Mouse (Mus musculus): ENCODE results near the gene C1ql2.

Gene C1ql2

DNA sequence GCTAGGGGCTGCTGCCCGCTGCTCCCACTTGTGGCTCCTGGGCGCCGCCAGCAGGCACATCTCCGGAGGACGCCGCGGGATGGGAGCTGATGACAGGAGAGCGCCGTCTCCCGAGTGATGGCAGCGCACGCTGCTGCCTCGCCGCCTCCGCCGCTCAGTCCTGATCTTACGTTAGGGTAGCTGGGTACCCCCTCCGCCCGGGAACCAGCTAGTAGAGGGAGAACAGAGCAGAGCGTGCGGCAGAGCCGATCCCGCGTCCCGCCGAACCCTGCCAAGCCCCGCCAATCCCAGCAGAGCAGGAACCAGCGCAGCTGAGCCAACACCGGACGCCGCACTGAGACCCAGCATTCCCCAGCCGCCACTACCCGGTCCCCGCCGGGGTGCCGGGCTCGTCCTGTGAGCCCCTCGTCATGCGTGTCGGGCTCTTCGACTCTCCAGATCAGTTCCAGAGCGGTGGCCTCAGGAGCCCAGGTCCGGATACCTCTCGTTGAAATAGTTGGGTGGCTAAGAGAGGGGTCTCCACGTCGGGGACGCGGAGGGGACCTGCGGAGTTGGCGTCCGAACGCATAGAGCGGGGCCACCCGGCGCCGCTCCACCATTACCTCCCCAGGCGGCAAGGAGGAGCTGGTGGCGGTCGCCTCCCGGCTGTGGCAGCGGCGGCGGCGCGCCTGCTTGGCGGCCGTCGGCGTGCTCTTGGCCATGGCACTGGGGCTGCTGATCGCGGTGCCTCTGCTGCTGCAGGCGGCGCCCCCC is at the start of gene C1ql2:
TSS of gene C1ql2 (plus strand) at position 164 of the 753 bp plus-strand sequence.
- no peak for DNase-seq (ENCODE audit: low read depth, low spot score)

DNA sequence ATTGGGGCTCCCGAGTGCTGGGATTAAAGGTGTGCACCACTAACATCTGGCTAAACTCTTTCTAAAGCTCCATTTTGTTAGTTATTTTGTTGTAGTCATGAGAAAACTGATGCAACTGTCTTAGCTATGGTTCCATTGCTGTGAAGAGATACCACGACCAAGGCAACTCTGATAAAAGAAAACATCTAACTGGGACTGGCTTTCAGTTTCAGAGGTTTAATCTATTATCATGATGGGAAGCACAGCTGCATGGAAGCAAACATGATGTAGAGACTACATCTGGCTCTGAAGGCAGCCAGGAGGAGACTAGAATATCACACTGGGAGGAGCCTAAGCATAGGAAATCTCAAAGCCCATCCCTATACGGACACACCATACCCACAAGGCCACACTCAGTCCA is 48.7 kb upstream of the C1ql2 start:
- DNase-seq (ENCODE audit: low read depth, low spot score) = no peak

DNA sequence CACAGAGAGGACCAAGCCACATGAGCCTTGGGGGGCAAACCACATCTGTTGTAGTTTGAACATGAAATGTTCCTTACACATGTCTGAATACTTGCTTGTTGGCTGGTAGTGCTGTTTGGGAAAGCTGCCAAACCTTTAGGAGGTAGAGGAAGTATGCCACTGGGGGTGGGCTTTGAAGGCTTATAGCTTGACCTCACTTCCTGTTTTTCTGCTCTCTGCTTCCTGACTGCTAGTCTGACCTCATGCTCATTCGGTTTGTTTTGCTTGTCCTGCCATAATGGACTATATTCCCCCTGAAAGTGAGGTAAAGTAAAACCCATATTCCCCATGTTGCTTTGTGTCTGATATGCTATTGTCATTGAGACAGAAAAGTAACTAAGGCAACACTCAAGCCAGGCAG is 46.6 kb upstream of the C1ql2 start:
- no peak for DNase-seq (ENCODE audit: low read depth, low spot score)

DNA sequence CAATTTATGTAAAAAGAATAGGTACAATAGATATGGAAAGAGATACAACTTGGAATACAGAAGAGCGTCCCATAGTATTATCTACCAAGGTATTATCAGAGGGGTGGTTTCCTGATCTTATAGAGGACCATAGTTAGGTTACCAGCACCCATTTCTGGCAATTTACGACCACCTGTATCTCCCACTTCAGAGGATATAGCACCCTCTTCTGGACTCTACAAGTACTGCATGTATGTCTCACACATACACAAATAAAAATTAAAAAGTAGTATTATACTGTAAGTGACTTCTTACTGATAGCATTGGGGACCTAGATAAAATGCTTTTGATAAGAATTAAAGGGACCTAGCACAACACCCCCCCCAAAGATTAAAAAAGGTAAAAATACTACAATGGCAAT is 43.4 kb upstream of the C1ql2 start:
- DNase-seq (ENCODE audit: low read depth, low spot score) = no peak

DNA sequence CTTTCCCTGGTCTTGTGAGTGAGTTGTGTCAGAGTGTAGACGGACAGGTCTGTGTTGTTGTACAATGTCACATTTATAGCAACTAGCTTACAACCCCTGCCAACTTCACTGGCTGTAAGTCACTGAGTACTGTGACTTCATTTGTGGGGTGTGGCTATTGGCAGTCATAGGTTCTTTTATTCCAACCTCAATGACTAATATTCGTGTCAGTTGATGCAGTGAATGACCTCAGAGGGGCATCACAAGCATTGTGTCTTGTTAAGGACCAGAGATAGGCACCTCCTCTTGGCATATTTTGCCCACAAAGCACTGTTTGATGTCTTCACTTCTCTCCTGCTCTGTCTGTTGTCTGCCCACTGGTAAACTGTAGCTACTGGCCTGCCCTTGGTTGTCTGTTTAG is 34.6 kb upstream of the C1ql2 start:
- DNase-seq (ENCODE audit: low read depth, low spot score) = no peak

DNA sequence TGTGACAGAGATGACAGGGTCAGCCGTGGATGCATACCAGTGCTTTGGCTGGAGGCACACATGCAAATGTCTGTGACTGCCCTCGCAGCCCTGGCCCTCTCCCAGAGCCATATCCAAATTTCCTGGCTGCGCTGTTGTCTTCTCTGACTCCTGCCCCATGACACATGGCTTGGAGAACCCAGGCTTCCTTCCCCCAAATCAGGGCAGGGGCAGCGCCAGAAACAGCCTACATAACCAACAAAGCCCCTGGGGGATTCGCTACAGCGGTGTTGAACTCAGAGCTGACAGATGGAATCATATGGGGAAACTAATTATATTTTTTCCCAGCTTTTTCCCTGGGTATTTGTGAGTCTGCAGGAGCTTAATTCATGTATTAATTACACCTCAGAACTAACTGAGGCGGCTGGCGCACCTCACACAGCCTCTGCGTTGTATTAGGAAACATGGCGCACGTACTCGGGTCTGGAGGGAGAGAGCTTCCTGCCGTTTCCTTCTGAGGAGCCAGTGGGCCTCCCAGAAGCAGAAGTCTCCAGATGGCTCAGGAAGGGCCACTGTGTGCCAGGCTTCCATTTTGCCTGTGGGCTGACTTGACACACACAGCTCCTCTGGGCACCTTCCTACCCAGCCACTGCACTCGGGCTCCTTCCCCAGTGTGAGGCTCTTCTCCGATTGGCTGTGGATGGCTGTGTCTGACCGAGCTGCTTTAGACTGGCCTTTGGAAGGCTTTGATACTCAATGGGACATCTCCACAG is 18.9 kb upstream of the C1ql2 start:
- DNase-seq (ENCODE audit: low read depth, low spot score) = no peak

DNA sequence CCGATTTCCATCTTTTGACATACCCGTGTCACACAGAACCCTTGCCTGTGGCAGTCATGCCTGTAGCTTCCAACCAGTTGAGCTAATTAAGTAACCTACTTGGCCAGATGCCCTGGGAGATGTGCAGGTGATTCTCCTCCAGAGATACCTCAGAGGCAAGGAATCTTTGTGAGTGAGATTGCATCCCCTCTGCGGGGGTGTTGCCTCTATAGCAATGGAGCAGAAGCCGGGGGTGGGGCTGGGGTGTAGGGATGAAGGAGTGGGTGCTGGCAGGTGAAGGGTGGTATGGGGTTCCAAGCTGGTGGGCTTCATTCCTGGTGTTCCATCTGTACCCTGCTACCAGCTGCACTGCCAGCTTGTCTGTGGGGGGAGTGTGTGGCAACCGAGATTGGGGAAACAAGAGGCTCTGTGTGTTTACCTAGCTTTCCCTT is 17.2 kb upstream of the C1ql2 start:
- no peak for DNase-seq (ENCODE audit: low read depth, low spot score)

DNA sequence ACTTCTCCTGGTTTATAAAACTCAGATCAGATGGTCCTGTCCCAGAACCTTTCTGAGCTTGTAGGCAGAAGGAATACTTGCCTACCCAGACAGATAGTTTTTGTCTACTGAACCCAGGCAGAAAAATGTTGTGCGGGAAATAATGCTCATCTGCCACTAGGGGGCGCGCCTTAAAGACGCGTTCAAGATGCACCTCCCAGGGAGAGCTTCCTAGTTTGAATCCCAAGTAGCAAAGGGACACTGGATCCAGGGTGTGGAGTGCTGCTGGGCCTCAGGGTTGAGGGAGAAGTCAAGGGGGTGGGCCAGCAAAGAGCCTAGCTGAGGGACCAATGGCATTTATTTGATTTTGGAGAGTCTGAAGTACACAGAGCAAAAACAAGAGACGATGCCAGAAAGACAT is 12.7 kb upstream of the C1ql2 start:
- peak; percentile 21 for DNase-seq (ENCODE audit: low read depth, low spot score)

DNA sequence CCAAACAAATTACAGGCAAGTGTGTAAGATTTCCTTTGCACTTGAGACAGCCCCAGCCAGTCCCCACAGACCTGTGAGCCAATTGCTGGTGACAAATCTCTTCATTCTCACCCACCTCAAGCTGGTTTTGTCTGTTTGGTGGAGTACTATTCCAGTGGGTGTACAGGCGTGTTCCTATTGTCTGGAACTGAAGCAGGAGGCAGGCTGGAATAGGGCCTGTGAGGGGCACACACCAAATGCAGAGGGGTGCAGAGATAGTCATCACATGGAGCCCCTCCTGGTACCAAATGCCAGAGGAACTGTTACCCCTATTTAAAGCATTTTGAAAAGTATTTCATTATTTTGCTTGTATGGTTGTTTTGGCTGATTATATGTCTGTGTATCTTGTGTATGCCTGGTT is 12.2 kb upstream of the C1ql2 start:
- no peak for DNase-seq (ENCODE audit: low read depth, low spot score)

DNA sequence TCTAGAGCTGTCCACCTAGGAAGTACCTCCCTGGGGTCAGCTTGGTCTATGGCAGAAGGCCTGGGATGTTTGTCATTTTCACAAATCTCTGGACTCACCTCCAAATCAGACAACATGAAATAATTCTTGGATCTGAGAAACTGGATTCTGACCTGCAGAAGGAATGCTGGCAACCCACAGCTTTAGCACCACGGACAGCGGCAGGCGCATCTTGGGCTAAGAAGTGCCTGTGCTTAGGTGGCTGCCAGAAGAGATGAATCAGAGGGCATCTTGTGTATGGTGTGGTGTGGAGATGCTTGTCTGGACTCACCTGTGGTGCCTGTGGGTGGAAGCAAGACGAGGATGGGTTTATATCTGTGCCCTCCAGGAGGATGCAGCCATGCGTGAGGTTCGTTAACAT is 8.5 kb upstream of the C1ql2 start:
- no peak for DNase-seq (ENCODE audit: low read depth, low spot score)

DNA sequence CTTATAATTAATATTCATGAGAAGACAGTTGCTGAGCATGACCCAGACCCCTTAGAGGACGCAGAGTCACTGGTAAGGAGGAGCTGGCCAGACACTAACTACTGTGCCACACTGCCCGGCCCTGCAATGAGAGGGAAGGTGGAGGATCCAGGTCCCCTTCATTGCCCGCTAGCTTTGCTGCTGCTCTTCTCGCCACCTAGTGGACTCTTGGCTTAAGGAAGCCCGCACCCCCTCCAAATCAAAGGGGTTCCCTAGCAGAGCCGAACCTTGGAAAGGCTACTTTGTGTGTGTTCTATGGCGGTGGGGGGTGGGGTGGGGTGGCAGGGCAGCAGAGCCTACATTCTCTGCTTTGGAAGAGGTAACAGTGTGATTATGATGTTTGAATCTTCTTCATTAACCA is 2.4 kb upstream of the C1ql2 start:
- no peak for DNase-seq (ENCODE audit: low read depth, low spot score)

DNA sequence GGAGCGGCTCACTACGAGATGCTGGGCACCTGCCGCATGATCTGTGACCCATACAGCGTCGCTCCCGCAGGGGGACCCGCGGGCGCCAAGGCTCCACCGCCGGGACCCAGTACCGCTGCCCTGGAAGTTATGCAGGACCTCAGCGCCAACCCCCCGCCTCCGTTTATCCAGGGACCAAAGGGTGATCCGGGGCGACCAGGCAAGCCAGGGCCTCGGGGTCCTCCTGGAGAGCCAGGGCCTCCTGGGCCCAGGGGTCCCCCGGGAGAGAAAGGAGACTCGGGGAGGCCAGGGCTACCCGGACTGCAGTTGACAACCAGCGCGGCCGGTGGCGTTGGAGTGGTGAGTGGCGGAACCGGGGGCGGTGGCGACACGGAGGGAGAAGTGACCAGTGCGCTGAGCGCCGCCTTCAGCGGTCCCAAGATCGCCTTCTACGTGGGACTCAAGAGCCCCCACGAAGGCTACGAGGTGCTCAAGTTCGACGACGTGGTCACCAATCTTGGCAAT is 842 bp downstream of the C1ql2 start:
- DNase-seq (ENCODE audit: low read depth, low spot score) = no peak

DNA sequence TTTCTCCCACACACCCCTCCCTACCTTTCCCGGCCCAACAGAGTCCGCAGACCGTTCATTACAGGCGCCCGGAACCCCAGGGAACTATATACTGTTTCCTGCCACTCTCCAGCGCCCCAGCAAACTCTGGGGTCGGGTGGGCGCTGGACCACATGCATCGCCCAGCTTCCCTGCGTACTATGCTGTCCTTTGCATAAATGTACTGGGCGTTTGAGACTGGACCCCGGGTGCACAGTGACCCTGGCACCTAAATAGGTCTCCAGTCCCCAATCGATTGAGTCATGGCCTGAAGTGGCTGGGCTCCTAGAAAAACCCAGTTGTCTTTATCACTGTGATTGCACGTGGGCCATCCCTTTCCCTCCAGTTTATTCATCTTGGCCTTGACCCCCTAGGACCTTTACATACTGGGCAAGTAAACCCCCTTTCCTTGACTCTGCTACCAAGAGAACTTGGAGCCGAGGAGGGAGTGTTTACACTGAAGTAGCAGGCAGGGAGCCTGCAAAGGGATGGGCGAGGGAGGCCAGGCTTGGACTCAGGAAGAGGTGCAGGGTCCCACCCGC is 1.5 kb downstream of the C1ql2 start:
- no peak for DNase-seq (ENCODE audit: low read depth, low spot score)

DNA sequence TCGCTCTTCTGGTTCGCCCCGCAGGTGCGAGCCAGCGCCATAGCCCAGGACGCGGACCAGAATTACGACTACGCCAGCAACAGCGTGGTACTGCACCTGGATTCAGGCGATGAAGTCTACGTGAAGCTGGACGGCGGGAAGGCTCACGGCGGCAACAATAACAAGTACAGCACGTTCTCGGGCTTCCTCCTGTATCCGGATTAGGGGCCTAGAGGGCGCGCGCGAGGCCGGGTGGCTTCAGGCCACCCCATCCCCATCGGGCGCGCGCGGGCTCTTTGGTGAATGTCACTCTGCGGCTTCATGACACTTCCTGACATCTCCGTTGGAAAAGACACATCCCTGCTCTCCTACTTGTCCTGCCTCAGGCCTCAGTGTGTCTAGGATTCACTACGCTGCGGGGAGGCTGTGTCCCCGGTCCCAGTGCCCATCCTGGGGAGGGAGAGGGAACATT is 2.0 kb downstream of the C1ql2 start:
- DNase-seq (ENCODE audit: low read depth, low spot score) = no peak

DNA sequence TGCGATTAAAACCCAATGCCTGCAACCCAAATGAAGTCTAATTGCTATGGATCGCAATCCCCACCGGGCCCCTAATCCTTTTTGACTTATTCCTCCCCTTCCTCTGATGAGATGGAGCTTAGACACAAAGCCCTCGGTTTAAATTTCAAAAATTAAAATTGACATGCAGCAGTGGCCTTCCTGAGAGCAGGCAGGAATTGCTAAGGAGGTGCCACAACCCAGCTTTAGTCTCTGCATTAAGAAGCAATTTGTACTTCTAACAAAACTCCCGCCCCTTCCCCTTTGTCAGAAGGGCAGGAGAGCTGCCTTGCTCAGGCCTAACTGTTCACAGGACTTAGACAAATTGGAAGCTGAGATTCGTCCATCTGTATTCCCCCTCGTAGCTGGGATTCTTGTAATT is 4.6 kb downstream of the C1ql2 start:
- DNase-seq (ENCODE audit: low read depth, low spot score) = no peak

DNA sequence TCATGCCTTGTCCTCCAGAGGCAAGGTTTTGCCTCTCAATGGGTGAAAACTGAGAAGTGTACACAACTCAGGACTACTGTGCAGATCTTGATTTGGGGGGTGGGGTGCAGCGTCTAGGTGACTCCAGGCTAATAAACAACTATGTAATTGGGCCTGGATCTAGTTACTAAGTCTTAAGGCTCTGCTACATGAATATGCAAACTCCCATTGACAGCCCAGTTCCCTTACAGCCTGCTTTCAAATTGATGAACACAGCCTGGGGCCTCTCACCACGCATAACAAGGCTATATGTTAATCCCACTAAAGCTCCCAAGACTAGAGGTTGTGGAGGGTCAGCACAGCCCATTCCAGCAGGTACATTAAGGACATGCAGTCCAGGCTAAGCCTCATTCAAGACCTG is 14.0 kb downstream of the C1ql2 start:
- DNase-seq (ENCODE audit: low read depth, low spot score) = no peak

DNA sequence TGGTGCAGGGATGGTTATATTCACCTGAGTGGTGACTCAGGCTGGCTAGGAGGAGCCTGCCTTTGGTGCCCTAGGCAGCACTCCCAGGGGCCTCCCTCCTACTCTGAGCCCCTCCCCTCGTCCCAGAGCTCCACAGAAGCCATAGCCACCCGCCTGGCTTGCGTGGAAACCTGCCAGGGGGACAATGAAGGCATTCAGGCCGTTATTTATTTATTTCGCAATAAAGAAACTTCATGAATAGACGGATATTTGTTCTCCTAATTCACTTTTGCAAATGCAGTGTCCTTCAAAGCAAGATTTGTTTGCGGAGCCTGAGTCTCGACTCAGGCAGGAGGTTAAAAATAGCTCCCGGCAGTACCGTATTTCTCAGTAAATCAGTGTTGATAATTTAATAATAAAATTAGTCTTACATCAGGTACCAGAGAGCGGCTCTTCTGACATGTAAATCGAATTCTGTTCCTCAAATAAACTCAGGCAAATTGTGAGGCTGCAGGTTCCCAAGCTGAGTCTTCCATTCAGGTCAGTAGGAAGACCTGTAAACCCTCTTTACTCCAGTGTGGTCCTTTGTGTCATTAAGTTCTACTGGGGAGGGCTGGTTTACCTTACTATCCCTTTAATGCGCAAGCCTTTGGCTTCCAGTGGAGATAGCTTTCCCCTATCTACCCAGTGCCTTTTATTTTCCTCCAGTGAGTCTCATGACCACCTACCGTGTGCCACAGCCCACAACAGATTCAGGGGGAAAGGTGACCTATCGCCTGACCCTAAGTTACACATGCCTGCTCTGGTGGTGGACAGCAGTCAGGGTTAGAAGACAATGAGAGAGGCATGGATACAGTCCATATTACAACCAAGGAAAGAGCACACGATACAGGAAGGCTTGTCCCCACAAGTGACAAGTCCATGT is 17.2 kb downstream of the C1ql2 start:
- no peak for DNase-seq (ENCODE audit: low read depth, low spot score)

DNA sequence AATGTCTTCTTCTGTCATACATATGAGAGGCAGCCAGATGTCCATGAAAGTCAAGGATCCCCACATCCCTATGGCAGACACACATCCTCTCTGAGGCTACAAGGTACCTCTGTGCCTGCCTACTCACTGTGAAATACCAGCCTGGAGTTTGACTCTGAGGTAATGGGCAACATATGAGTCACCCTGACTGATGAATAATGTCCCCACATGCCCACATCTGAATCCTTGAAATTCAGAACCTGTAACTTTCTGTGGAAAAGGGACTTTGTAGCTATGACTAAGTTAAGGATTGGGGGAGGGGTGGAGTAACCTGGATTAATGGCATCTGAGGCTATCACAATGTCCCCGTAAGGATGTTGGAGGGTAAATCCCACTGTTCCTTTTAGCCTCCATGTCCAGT is 23.3 kb downstream of the C1ql2 start:
- DNase-seq (ENCODE audit: low read depth, low spot score) = no peak

DNA sequence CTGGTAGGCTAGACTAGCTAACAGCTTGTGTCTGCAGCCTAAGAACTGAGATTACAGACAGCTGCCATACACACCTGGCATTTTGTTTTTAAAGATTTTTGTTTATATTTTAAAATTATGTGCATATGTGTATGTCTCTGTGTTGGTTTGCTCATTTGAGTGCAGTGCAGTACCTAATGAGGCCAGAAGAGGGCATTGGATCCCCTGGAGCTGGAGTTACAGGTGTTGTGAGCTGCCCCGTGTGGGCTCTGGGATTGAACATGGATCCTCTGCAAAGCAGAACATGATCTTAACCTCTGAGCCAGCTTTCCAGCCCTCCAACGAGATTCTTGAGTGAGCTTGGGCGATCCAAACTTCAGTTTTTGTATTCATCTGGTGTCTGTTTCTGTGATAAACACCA is 27.8 kb downstream of the C1ql2 start:
- DNase-seq (ENCODE audit: low read depth, low spot score) = no peak

DNA sequence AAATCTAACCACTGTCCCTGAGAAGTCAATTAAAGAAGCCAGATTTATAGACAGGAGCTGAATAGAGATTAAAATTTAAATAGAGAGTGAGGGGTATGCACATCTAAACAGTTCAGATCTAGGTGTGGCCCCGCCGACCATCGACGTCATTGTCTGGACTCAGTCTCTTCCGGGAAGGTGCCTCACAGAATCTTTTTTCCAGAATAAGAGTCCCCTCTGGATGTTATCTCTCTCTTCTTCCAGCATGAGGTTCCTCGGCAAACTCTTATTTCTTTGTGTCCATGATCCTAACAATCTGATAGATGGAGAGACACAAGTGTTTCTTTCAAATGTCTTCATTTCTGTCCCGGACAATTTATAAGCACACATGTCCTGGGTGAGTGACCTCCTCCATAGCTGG is 33.7 kb downstream of the C1ql2 start:
- DNase-seq (ENCODE audit: low read depth, low spot score) = no peak

DNA sequence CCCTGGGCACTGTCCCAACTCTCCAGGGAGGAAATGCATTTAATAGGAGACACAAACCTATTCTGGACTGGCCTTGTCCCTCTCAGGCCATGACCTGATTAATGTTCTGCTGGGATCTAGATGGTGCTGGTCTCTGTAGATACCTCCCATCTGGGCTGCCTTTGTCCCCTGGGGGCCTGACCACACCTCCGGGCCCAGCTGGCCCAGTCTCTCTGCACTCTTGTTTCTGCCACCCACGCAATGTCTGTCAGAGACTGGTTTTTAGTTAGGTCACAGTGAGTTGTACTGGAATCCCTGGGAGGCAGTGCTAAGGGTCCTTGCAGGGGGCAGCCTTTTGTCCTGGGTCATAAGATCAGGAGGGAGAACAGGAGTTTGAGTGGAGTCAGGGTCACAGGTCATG is 34.5 kb downstream of the C1ql2 start:
- no peak for DNase-seq (ENCODE audit: low read depth, low spot score)

All from skeletal muscle tissue, adult 2 months (tissue).